Mouse (Mus musculus) hindbrain, embryonic 15.5 days (tissue): ENCODE measurements around the gene Pcx. TPM values are rescaled to one million over a fixed set of nuclear protein-coding genes. Genes with fewer than 3 reads are reported as not detected.

Source experiments
- ATAC-seq: fragments of 200-750 bp; cut with Nextera tagmentation; 2 replicates; pipeline ENCODE4 v1.8.0; 2017; ENCODE audit warnings: low read depth, moderate number of reproducible peaks, moderate TSS enrichment; ENCODE audit not compliant: low FRiP score
- H3K27ac ChIP-seq: fragments of 300-500 bp; sonication (generic); replicated peaks from 2 replicates; pipeline ENCODE4 v1.5.1; 2015; ENCODE audit warnings: mild to moderate bottlenecking, inconsistent platforms
- H3K27me3 ChIP-seq: fragments of 300-500 bp; sonication (generic); 2 replicates; pipeline ENCODE4 v1.6.1; 2015; ENCODE audit warnings: control low read depth, inconsistent platforms
- H3K36me3 ChIP-seq: fragments of 300-500 bp; sonication (generic); 2 replicates; pipeline ENCODE4 v1.6.1; 2015; ENCODE audit warnings: control low read depth, inconsistent platforms
- H3K4me1 ChIP-seq: fragments of 300-500 bp; sonication (generic); replicated peaks from 2 replicates; pipeline ENCODE4 v1.6.1; 2015; ENCODE audit warnings: control low read depth, inconsistent platforms
- H3K4me2 ChIP-seq: fragments of 300-500 bp; sonication (generic); 2 replicates; pipeline ENCODE4 v1.6.1; 2015; ENCODE audit warnings: moderate library complexity, mild to moderate bottlenecking, inconsistent platforms
- H3K4me3 ChIP-seq: fragments of 300-500 bp; sonication (generic); 2 replicates; pipeline ENCODE4 v1.5.1; 2015; ENCODE audit warnings: mild to moderate bottlenecking, inconsistent platforms
- H3K9ac ChIP-seq: fragments of 300-500 bp; sonication (generic); 2 replicates; pipeline ENCODE4 v1.6.1; 2015; ENCODE audit warnings: inconsistent platforms
- H3K9me3 ChIP-seq: fragments of 300-500 bp; sonication (generic); 2 replicates; pipeline ENCODE4 v1.6.1; 2016; ENCODE audit warnings: control low read depth, inconsistent platforms
- WGBS: fragments of 180-500 bp; shearing (Covaris S2); methylation state at CpG from one replicate; pipeline ENCODE4 v1.1.7; 2015; 5-methylcytosine and 5-hydroxymethylcytosine counted together
- polyA plus RNA-seq: library from polyadenylated mRNA; unstranded; fragments of >200 nt; fragmentation: Nextera tagmentation; extraction: Ambion mirVana; gene quantifications from 2 replicates; pipeline ENCODE4 v1.2.1, GENCODE M21; 2015

The Pcx gene
- polyA plus RNA-seq, 1 experiment from 2014 or later: 43.8 TPM

- H3K27ac ChIP-seq: no peak overlapping the region
- H3K4me2 ChIP-seq: no peak overlapping the region
- 40% methylated on average over 24 of the region's 24 CpGs for WGBS
- H3K4me3 ChIP-seq: no peak overlapping the region
- H3K4me1 ChIP-seq: no peaks in the 10 kb centered on the region
- H3K36me3 ChIP-seq: no peaks in the 10 kb centered on the region
- no peaks in the 10 kb centered on the region for H3K9me3 ChIP-seq
- no peaks in the 10 kb centered on the region for H3K27me3 ChIP-seq
- no peak overlapping the region for H3K9ac ChIP-seq
- ATAC-seq: 0 out of 2 replicates have a peak, but pooled peaks have one; percentile 19
Measured at GRCm38 (mm10) chr19:4603801-4604723, 93.8 kb downstream of the Pcx start.

- Histone ChIP-seq H3K27me3 (no peaks in the 10 kb centered on the region), H3K9ac (no peak overlapping the region), H3K4me2 (no peak overlapping the region), H3K4me1 (no peaks in the 10 kb centered on the region), H3K27ac (no peak overlapping the region), H3K36me3 (no peaks in the 10 kb centered on the region), H3K9me3 (no peaks in the 10 kb centered on the region), H3K4me3 (no peak overlapping the region)
- no peak for ATAC-seq
- 75% methylated on average over 4 of the region's 4 CpGs for WGBS
Measured at GRCm38 (mm10) chr19:4605654-4606053, 95.4 kb downstream of the Pcx start.

- H3K4me2 ChIP-seq: no peak overlapping the region
- ATAC-seq: no peak
- no peaks in the 10 kb centered on the region for H3K27me3 ChIP-seq
- no peak overlapping the region for H3K27ac ChIP-seq
- no peak overlapping the region for H3K9ac ChIP-seq
- 94% methylated on average over 12 of the region's 12 CpGs for WGBS
- H3K9me3 ChIP-seq: no peaks in the 10 kb centered on the region
- peaks cover 8% of the 10 kb centered on the region for H3K36me3 ChIP-seq
- peaks cover 8% of the 10 kb centered on the region for H3K4me1 ChIP-seq
- H3K4me3 ChIP-seq: no peak overlapping the region
Measured at GRCm38 (mm10) chr19:4607406-4607805, 97.1 kb downstream of the Pcx start.

- no peaks in the 10 kb centered on the region for H3K27me3 ChIP-seq
- H3K27ac ChIP-seq: no peak overlapping the region
- no peak overlapping the region for H3K4me2 ChIP-seq
- peaks cover 19% of the 10 kb centered on the region for H3K4me1 ChIP-seq
- no peak for ATAC-seq
- peaks cover 19% of the 10 kb centered on the region for H3K36me3 ChIP-seq
- H3K9ac ChIP-seq: no peak overlapping the region
- no peak overlapping the region for H3K4me3 ChIP-seq
- no peaks in the 10 kb centered on the region for H3K9me3 ChIP-seq
- WGBS: 79% methylated on average over 4 of the region's 4 CpGs
Measured at GRCm38 (mm10) chr19:4608511-4608910, 98.2 kb downstream of the Pcx start.

GRCm38 (mm10) chr19:4610109-4610508, 99.8 kb downstream of the Pcx start:
- H3K36me3 ChIP-seq: peaks cover 20% of the 10 kb centered on the region
- H3K9me3 ChIP-seq: no peaks in the 10 kb centered on the region
- H3K4me1 ChIP-seq: peaks cover 30% of the 10 kb centered on the region
- no peak for ATAC-seq
- 68% methylated on average over 4 of the region's 4 CpGs for WGBS
- H3K4me3 ChIP-seq: no peak overlapping the region
- H3K27ac ChIP-seq: no peak overlapping the region
- H3K9ac ChIP-seq: no peak overlapping the region
- H3K4me2 ChIP-seq: no peak overlapping the region
- no peaks in the 10 kb centered on the region for H3K27me3 ChIP-seq

GRCm38 (mm10) chr19:4612181-4612961, 102.1 kb downstream of the Pcx start:
- Histone ChIP-seq H3K27ac (no peak overlapping the region), H3K9ac (no peak overlapping the region), H3K4me1 (peaks cover 39% of the 10 kb centered on the region), H3K9me3 (no peaks in the 10 kb centered on the region), H3K4me3 (no peak overlapping the region), H3K27me3 (no peaks in the 10 kb centered on the region), H3K36me3 (peaks cover 20% of the 10 kb centered on the region), H3K4me2 (peak overlapping the region; percentile 91)
- no peak for ATAC-seq
- WGBS: 88% methylated on average over 19 of the region's 19 CpGs

- H3K27ac ChIP-seq: no peak overlapping the region
- no peaks in the 10 kb centered on the region for H3K27me3 ChIP-seq
- ATAC-seq: no peak
- peaks cover 43% of the 10 kb centered on the region for H3K4me1 ChIP-seq
- H3K4me3 ChIP-seq: peak overlapping the region; percentile 95
- H3K9me3 ChIP-seq: no peaks in the 10 kb centered on the region
- 91% methylated on average over 33 of the region's 33 CpGs for WGBS
- peaks cover 20% of the 10 kb centered on the region for H3K36me3 ChIP-seq
- H3K9ac ChIP-seq: peak overlapping the region; percentile 99; the same call in 1 of the 2 replicates
- peak overlapping the region; percentile 91 for H3K4me2 ChIP-seq
Measured at GRCm38 (mm10) chr19:4613464-4614304, 103.4 kb downstream of the Pcx start.

- H3K4me3 ChIP-seq: peak overlapping the region; percentile 95
- peaks cover 43% of the 10 kb centered on the region for H3K4me1 ChIP-seq
- WGBS: 20% methylated on average over 37 of the region's 49 CpGs
- peak; percentile 0; the same call in 1 of the 2 replicates for ATAC-seq
- H3K4me2 ChIP-seq: peak overlapping the region; percentile 91
- no peaks in the 10 kb centered on the region for H3K27me3 ChIP-seq
- peaks cover 20% of the 10 kb centered on the region for H3K36me3 ChIP-seq
- no peaks in the 10 kb centered on the region for H3K9me3 ChIP-seq
- peak overlapping the region; percentile 99 for H3K9ac ChIP-seq
- peak overlapping the region; percentile 95 for H3K27ac ChIP-seq
Measured at GRCm38 (mm10) chr19:4614305-4615150, 104.3 kb downstream of the Pcx start.

- H3K36me3 ChIP-seq: peaks cover 20% of the 10 kb centered on the region
- H3K27ac ChIP-seq: peak within 1 kb of the TSS; percentile 95
- peaks cover 43% of the 10 kb centered on the region for H3K4me1 ChIP-seq
- peak; percentile 91 for ATAC-seq
- H3K27me3 ChIP-seq: no peaks in the 10 kb centered on the region
- peak within 1 kb of the TSS; percentile 91 for H3K4me2 ChIP-seq
- peak within 1 kb of the TSS; percentile 99 for H3K9ac ChIP-seq
- 0% methylated on average over 64 of the region's 87 CpGs for WGBS
- no peaks in the 10 kb centered on the region for H3K9me3 ChIP-seq
- H3K4me3 ChIP-seq: peak within 1 kb of the TSS; percentile 95
Measured at GRCm38 (mm10) chr19:4615151-4616093, 105.2 kb downstream of the Pcx start, which contains the start of gene Lrfn4. Gene Lrfn4, minus strand, starts transcription at chr19:4615667.

- H3K4me2 ChIP-seq: 0 out of 2 replicates have a peak overlapping the region, but pooled peaks have one; percentile 91
- ATAC-seq: no peak
- no peak overlapping the region for H3K4me3 ChIP-seq
- peak overlapping the region; percentile 95; the same call in 1 of the 2 replicates for H3K27ac ChIP-seq
- H3K27me3 ChIP-seq: no peaks in the 10 kb centered on the region
- H3K9ac ChIP-seq: no peak overlapping the region
- peaks cover 18% of the 10 kb centered on the region for H3K36me3 ChIP-seq
- no peaks in the 10 kb centered on the region for H3K9me3 ChIP-seq
- H3K4me1 ChIP-seq: peaks cover 43% of the 10 kb centered on the region
- WGBS: 41% methylated on average over 4 of the region's 4 CpGs
Measured at GRCm38 (mm10) chr19:4616546-4616945, 106.3 kb downstream of the Pcx start.
